Mouse (Mus musculus) adrenal gland, postnatal 36 days (tissue): ENCODE measurements around the gene Pacrg. TPM values are rescaled to one million over a fixed set of nuclear protein-coding genes. Genes with fewer than 3 reads are reported as not detected.
A peak's percentile ranks its signal among the peaks of the same experiment; 100 is the strongest.

Source experiments
- DNase-seq, 2 experiments: peaks; one replicate each; pipeline ENCODE4 v3.0.0; 2021; ENCODE audit warnings: mixed read lengths in 1 of 2
- total RNA-seq, 2 experiments: library from RNA; stranded (reverse); gene quantifications; 2 replicates each; pipeline ENCODE4 v1.2.3; 2021

Pacrg gene
- total RNA-seq, 2 experiments from 2014 or later, result 1.6 to 4.4 TPM

- DNase-seq, result peak in 1 of 2 experiments; percentile 36
Measured at GRCm38 (mm10) chr17:10495588-10495987, 344.5 kb downstream of the Pacrg start.

GRCm38 (mm10) chr17:10493124-10493523, 347.0 kb downstream of the Pacrg start:
- peak; percentile 57 to 74 for DNase-seq

- DNase-seq, result no peak
Measured at GRCm38 (mm10) chr17:10490374-10491169, 349.5 kb downstream of the Pacrg start.

DNA sequence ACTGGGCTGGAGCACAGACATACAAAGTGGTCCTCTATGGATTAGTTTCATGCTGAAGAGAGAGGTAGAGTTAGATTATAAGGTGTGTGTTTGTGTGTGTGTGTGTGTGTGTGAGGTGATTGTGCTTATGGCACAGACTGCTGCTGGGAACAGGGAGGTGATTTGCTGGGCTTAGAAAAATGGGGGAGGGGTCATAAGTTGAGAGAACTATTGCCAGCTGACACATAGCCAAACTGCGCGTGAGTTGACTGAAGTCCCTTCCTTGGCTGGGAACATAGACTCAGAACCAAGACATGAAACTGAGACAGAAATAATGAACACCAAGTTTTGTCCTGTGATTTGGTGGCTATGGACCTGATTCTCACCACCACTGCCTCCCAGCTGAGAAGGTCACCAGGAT, 351.2 kb downstream of the Pacrg start:
- no peak for DNase-seq

DNA sequence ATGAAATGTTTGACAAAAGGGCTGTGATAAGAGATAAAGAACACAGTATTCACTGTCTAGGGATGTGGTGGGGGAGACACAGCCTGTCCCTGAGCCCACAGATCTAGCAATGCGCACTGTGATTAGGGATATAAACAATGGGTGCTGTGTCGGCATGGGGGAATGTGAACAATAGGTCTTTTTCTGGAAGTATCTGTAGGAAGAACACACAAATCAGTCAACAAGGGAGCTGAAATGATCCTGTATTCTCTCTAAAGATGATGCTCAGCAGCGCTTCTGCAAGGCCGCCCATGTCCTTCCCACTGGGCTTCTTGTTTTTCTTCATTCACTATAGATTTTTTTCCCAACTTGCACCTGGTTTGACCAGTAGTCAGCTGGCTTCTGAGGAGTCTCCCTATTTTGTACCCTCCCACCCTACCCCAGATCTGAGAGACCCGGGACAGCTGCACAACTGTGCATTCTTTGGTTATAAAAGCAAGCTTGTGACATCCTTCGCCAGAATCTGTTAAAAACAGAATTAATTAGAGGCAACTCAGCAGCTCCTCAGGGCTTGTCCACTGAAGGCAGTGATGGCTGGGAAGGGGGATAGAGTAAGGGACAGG, 356.1 kb downstream of the Pacrg start:
- no peak for DNase-seq

DNA sequence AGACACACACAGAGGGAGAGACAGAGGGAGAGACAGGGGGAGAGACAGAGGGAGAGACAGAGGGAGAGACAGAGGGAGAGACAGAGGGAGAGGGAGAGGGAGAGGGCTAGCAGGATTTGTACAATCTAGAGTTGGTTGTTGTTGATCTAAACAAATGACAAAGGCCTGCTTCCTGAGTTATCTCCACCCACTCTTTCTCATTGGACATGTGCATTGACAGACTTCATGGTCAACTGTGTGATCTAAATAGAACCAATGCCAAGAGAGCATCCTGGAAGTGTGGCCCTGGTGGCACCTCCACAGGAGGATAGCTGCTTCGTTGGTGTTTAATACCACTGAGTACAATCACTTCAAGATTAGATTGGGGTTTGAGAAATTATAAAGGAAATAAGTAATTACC, 359.0 kb downstream of the Pacrg start:
- DNase-seq, result no peak

- peak; percentile 64 to 65 for DNase-seq
Measured at GRCm38 (mm10) chr17:10479020-10479707, 360.9 kb downstream of the Pacrg start.

DNA sequence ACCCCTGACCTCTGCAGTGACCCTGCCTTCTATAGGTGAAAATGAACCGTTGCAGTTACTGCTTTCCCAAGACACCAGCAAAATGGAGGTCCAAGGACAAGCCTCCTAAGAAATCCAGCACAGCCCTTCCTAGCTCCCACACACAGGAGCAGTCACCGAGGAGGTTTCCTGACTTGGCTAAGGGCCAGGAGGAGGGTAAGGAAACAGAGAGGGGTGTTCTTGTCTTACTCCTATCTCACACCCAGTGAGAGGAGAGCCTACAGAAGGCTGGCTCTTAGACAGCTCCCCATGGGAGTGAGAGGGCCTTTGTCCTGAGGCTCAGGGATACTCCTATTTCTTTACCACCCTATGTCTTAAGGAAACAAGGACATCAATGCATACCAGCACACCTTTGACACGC, 361.7 kb downstream of the Pacrg start:
- DNase-seq, result no peak

DNA sequence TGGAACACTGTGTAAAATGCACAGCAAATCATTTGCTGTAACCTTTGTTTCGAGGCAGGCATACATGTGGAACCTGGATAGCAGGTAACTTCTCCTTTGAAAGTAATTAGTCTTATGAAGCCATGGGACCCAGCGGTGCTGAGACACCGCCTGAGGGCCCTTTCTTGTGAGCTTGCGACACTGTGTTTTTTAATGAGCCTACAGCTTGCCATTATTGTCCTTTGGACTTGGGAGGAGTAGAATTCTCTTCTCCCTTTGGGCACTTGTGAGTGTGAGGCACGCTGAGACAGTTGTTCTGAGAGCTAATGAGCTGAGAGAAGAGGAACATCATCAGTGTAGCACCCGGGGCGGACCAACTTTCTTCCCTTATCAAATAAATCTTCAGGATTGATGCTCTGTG, 363.3 kb downstream of the Pacrg start:
- DNase-seq, result no peak

DNA sequence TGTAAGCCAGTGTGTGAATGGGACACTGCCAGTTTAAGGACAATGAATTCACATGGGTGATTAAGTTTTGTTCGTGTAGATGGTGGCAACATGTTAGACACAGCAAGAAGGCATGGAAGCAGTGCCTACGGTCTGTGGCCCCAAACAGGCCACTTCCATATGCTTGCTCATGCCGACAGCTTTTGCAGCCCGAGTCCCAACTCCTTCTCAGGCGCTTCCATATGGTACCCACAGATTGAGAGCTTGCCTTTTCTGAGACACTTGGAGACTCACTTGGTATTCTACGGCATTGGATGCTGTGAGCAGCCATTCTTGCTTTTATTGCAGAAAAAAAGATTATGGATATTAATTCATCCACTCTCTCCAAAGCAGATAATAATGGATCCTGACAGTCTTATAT, 365.1 kb downstream of the Pacrg start:
- no peak for DNase-seq

GRCm38 (mm10) chr17:10473826-10474384, 366.2 kb downstream of the Pacrg start:
- no peak for DNase-seq

- DNase-seq, result peak; percentile 89
Measured at GRCm38 (mm10) chr17:10473175-10473574, 366.9 kb downstream of the Pacrg start.

DNA sequence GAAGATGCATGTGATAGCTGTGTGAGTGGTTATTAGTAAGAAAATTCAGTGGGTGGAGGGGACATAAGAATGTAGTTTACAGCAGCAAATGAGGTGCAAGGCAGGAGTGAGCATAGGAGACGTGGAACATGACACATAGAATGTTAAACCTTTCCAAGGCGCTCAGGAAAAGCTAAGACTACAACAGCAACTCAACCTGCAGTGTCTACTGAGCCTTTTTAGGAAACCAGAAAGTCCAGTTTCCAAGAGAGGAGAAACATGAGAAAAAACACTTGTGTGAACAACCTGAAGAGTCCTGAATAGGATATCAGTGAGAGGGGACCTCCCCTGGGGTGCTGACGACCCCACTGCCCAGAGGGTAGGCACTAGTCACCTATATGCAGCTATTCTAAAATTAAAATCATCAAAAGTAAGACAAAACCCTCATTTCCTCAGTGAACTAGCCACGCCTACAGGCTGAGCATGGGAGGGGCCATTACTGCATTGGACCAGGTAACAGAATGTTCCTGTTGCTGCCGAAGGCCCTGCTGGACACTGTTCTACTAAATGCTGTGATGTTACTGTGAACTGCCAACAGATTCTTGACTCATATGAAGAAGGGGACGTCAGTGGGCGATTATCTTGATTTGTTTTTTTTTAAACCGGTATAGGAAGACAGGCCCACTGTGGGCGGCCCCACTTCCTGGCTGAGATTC, 370.1 kb downstream of the Pacrg start:
- DNase-seq, result no peak

- no peak for DNase-seq
Measured at GRCm38 (mm10) chr17:10467102-10467501, 373.0 kb downstream of the Pacrg start.

GRCm38 (mm10) chr17:10465467-10465866, 374.6 kb downstream of the Pacrg start:
- DNase-seq, result no peak

GRCm38 (mm10) chr17:10464700-10465099, 375.4 kb downstream of the Pacrg start:
- DNase-seq, result no peak

GRCm38 (mm10) chr17:10463626-10464025, 376.5 kb downstream of the Pacrg start:
- no peak for DNase-seq

DNA sequence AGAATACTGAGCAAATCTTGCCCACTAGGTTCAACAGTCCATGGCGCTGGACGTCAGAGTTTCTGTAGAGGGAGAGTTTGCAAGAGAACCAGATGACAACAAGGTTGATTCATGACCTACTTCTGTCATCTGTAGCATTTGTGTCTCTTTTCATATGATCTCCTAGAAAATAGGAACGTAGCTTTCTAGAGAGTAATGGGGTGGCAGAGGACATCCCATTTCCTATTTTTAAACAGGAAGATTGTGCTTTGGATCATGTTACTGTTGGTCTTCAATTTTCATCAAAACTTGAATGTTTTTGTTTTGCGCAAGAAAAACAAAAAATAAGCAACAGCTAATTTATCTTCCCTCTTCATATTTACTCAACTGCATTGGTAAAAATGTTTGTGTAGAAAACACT, 379.2 kb downstream of the Pacrg start:
- DNase-seq, result no peak

- no peak for DNase-seq
Measured at GRCm38 (mm10) chr17:10458743-10459142, 381.4 kb downstream of the Pacrg start.

- DNase-seq, result no peak
Measured at GRCm38 (mm10) chr17:10456409-10456808, 383.7 kb downstream of the Pacrg start.

DNA sequence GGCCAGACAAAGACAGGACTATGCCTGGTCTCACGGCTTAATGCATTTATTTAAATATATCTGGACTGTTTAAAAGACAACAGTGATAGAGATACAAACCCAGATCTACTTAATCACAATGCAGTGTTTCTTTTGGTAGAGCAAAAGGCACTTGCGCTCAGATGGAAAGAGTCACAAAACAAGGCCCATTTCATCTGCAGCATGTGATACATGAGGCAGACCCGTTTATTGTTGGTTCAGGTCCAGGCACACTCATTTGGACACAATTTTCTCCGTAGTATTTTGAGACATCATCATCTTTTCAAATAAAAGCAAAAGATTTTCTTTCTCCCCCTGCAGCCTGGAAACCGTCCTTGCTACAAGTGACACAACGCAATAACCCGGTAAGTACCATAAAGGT, 384.1 kb downstream of the Pacrg start:
- no peak for DNase-seq

DNA sequence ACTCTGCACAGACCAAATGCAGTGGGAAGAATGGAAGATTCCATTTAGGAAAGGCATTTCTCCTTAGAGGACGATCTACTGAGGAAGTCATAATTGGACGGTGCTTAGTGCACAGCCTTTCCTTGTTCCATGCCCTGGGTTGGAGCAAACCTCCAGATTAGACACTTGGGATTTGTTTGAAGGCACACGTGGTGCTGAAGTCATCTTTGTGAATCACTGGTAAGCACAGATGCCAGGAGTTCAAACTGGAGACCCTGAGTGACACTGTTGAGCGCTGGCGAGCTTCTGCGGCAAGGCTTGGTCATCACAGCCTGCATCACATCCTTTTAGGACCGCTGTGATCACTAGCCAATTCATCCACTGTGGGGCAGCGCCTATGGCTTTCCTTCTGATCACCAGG, 385.7 kb downstream of the Pacrg start:
- DNase-seq, result no peak
